Mouse (Mus musculus) kidney, adult 10 weeks (tissue): Measurements from ENCODE around the gene Top2a. TPM values are rescaled to one million over a fixed set of nuclear protein-coding genes. Genes with fewer than 3 reads are reported as not detected.

Experiments
- polyA plus RNA-seq: library from polyadenylated mRNA; stranded (reverse); fragments of 350-450 nt; fragmentation: Illumina TruSeq; extraction: RNeasy Lipid Tissue Mini Kit (QIAGEN cat#74804); gene quantifications from one replicate; pipeline ENCODE4 v1.2.3, GENCODE M21; 2014; ENCODE audit warnings: low read depth, low replicate concordance

The Top2a gene
- polyA plus RNA-seq, result 1.1 TPM

GRCm38 (mm10) chr11:99023500-99024467 lies at the start of gene Top2a:
Gene Top2a (minus strand): TSS chr11:99024189.

GRCm38 (mm10) chr11:99041051-99041729 lies 17.2 kb upstream of the Top2a start, which contains the start of gene Igfbp4:
Gene Igfbp4 (plus strand): TSS chr11:99041244.

GRCm38 (mm10) chr11:98982773-98983133 lies 41.2 kb downstream of the Top2a start, which contains the start of gene Gjd3:
Gene Gjd3 (minus strand): TSS chr11:98983016.

Other genes starting within 250 kb of the Top2a start
- 0.93 TPM for gene Nr1d1, start 248.9 kb downstream of the Top2a start, polyA plus RNA-seq
- 52.8 TPM for gene Msl1, start 228.7 kb downstream of the Top2a start, polyA plus RNA-seq
- 12.8 TPM for gene Casc3, start 219.3 kb downstream of the Top2a start, polyA plus RNA-seq
- gene Rapgefl1, start 187.4 kb downstream of the Top2a start, polyA plus RNA-seq, result 1.0 TPM
- 8.2 TPM for gene Wipf2, start 160.6 kb downstream of the Top2a start, polyA plus RNA-seq
- not detected for gene Cdc6, start 116.4 kb downstream of the Top2a start, polyA plus RNA-seq
- 0.77 TPM for gene Rara, start 96.4 kb downstream of the Top2a start, polyA plus RNA-seq
- not detected for gene Gjd3, start 41.2 kb downstream of the Top2a start, polyA plus RNA-seq
- 113 TPM for gene Igfbp4, start 17.1 kb upstream of the Top2a start, polyA plus RNA-seq
- not detected for gene Tns4, start 65.1 kb upstream of the Top2a start, polyA plus RNA-seq
- not detected for gene Ccr7, start 130.9 kb upstream of the Top2a start, polyA plus RNA-seq
- gene Smarce1, start 206.8 kb upstream of the Top2a start, polyA plus RNA-seq, result 111 TPM
- gene Krt222, start 219.9 kb upstream of the Top2a start, polyA plus RNA-seq, result 5.1 TPM